Mouse (Mus musculus) bone marrow, adult 2 months (tissue): ENCODE measurements around the gene Tspan2. TPM values are rescaled to one million over a fixed set of nuclear protein-coding genes. Genes with fewer than 3 reads are reported as not detected.

ENCODE experiments used
- H3K27ac ChIP-seq: fragments of 200-500 bp; 2 replicates; pipeline ENCODE4 v1.5.1; 2012; ENCODE audit warnings: low read depth, mild to moderate bottlenecking, control low read depth, inconsistent platforms, low read length; ENCODE audit not compliant: control insufficient read depth, poor library complexity, insufficient read depth
- H3K4me1 ChIP-seq: fragments of 200-500 bp; 2 replicates; pipeline ENCODE4 v1.6.1; 2011; ENCODE audit warnings: low read length; ENCODE audit not compliant: control insufficient read depth, insufficient read depth
- H3K4me3 ChIP-seq: fragments of 200-500 bp; replicated peaks from 2 replicates; pipeline ENCODE3; 2011; ENCODE audit warnings: mild to moderate bottlenecking, low read depth, low read length, control low read depth; ENCODE audit not compliant: control insufficient read depth
- CTCF ChIP-seq: fragments of 200-500 bp; IDR thresholded peaks from 2 replicates; pipeline ENCODE4 v1.5.1; 2011; ENCODE audit warnings: low read length, control low read depth; ENCODE audit not compliant: control insufficient read depth, insufficient read depth
- POLR2A ChIP-seq: fragments of 200-500 bp; IDR thresholded peaks from 2 replicates; pipeline ENCODE4 v1.6.1; 2011; ENCODE audit warnings: low read depth, mild to moderate bottlenecking, control low read depth, low read length, borderline replicate concordance; ENCODE audit not compliant: control insufficient read depth
- WGBS: fragments of 180-500 bp; shearing (Covaris S2); methylation state at CpG from one replicate; pipeline ENCODE4 v1.1.7; 2018; 5-methylcytosine and 5-hydroxymethylcytosine counted together
- polyA plus RNA-seq: library from polyadenylated mRNA; stranded (reverse); fragments of >200 nt; gene quantifications from 2 replicates; pipeline ENCODE4 v1.2.4, GENCODE M21; 2011; ENCODE audit warnings: low replicate concordance; ENCODE audit not compliant: missing spikeins, insufficient read depth, insufficient read length

Tspan2 gene
- polyA plus RNA-seq, 1 experiment, result 6.6 TPM

DNA sequence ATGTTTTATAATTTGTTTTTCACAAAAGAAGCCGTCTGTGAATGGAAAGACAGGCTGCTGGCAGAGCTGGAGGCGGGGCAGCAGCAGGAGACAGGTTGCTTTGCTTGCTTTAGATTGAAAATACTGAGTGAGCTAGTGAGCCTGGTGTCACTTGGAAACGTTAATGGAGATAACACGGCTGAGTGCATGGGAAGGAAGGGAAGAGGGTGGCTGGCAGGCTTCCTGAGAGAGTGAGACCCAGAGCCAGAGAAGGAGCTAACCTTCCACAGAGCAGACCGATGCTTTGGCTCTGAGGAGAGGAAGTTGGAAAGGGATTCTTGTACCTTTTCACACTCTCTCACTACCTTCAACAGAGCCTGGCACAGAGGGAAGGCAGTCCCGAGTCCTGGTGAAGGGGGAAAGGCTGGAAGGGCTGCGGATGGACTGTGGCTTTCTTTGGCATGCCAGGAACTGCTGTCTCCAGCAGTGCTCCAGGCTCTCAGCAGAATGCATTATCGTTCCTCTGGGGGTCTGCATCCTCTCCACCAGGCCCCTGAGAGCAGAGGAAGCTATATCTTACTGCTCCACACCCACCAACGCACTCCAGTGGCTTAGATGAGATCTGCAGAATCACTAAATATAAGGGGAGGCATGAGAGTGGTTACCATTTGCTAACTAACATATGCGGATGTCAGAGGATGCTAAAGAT is 29.5 kb downstream of the Tspan2 start:
- WGBS, result 68% methylated on average over 10 of the region's 10 CpGs
- H3K4me1 ChIP-seq, result no peaks in the 10 kb centered on the region
- no peak overlapping the region for H3K4me3 ChIP-seq
- no peak overlapping the region for H3K27ac ChIP-seq
- TF ChIP-seq POLR2A (no peak), CTCF (no peak)

DNA sequence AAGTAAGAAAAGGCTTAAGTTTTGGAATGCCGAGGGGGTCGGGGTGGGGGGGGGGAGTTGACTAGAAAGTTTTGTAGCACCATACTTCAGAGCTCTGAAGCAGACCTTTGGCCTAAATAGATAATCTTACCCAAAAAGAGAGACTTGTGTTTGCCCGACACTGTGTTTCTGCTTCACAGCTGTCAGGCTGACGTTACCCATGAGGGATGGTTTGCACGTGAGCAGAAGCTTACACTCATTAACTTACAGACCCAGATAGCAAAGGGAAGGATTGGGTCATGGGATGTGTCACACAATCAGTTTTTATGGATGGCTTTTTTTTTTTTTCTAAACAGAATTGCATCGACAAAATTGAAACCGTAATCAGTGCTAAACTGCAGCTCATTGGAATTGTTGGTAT is 30.5 kb downstream of the Tspan2 start:
- Histone ChIP-seq H3K4me3 (no peak overlapping the region), H3K4me1 (no peaks in the 10 kb centered on the region), H3K27ac (no peak overlapping the region)
- 84% methylated on average over 7 of the region's 7 CpGs for WGBS
- TF ChIP-seq CTCF, result no peak
- no peak for TF ChIP-seq POLR2A

DNA sequence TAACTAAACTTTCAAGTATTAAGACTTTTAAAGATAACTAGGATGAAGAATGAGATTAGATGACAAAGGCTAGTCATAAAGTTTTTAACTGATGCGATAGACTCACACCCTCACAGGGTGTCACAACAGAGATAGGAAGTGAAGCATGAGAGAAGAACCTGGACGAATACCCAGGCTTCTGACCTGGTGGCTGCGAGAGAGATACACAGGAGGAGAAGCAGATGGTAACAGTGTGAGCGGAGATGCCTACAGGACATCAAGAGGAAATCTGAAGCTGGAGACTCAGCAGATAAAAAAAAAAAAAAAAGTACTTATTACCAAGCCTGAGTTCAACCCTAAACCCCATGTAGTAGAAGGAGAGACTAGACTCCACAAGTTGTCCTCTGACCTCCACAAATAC is 38.7 kb downstream of the Tspan2 start:
- Histone ChIP-seq H3K27ac (no peak overlapping the region), H3K4me3 (no peak overlapping the region), H3K4me1 (no peaks in the 10 kb centered on the region)
- 76% methylated on average over 4 of the region's 4 CpGs for WGBS
- no peak for TF ChIP-seq POLR2A

DNA sequence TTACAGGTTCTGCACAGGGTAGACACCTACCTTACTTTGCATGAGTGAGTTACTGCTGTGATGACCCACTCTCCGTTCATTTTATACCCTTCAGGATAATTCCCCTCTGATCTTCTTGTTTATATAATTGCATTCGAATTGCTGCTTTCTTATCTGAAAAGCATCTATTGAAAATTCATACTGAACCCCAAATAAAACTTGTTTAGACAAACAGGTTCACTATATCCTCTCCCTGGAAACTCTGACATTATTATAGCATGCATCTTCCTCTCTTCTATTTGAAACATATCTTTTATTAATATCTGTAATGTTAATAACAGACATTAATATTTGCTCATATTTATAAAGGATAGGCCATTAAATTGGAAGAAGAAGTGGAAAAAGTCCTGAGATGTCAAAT is 48.3 kb downstream of the Tspan2 start, which contains the start of gene Tshb:
TSS of gene Tshb (minus strand) at position 101 of the 400 bp plus-strand sequence.
- 81% methylated on average over 2 of the region's 2 CpGs for WGBS
- H3K4me3 ChIP-seq, result no peak within 1 kb of the TSS
- H3K4me1 ChIP-seq, result no peaks in the 10 kb centered on the region
- H3K27ac ChIP-seq, result no peak within 1 kb of the TSS
- TF ChIP-seq CTCF (no peak), POLR2A (no peak)

DNA sequence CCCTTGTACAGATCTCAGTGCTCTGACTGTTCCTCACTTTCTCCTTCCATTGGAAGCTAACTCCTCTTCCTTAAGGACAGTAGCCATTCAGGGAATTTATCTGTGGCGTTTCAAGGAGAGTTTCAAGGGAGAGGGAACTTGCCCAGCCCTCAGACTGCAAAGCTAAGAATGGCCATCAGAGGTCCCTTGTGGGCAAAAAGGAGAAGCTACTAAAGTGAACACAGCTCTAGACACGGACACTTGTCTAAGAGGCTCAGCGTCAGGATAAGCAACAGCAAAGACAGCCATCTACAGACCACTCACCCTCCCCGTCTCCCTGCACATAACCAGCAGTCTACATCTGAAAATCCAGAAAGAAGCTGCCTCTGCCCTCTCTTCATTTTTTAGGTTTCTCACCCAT is 53.0 kb downstream of the Tspan2 start:
- TF ChIP-seq CTCF, result no peak
- no peak for TF ChIP-seq POLR2A
- Histone ChIP-seq H3K4me3 (no peak overlapping the region), H3K4me1 (no peaks in the 10 kb centered on the region), H3K27ac (no peak overlapping the region)
- WGBS, result 6% methylated on average over 4 of the region's 4 CpGs

DNA sequence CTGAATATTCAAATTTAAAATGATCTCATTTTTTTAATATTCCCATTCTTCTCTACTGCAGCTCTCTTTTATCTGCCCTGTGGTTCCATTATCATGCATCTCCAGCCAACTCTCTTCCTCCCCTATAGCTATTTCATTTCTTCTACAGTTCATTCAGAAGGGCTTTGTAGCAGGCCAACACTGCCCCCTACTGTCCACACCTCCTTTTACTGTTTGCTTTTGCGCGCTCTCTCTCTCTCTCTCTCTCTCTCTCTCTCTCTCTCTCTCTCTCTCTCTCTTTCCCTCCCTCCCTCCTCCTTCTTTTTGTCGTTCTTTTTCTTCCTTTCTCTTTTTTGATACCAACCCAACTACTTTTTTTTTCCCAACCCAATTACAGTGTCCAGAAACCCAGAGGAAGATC is 69.6 kb downstream of the Tspan2 start:
- WGBS, result 2% methylated on average over 3 of the region's 3 CpGs
- Histone ChIP-seq H3K4me1 (no peaks in the 10 kb centered on the region), H3K4me3 (no peak overlapping the region), H3K27ac (no peak overlapping the region)
- TF ChIP-seq CTCF (peak; percentile 52), POLR2A (no peak)

DNA sequence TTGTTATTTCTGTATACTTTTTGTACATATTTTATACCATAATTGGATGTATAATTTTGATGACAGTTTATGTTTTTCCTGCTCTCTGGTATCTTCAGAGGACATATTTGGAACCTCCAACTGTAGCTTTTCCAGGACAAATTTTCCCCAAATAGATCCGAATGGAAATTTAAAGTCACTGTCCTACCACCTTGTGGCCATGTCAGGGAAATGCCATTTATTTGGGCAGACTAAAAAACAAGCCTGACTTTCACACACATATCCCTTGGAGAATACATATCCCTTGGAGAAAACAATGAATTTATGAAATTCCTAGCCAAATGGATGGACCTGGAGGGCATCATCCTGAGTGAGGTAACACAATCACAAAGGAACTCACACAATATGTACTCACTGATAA is 108.1 kb downstream of the Tspan2 start:
- no peak overlapping the region for H3K4me3 ChIP-seq
- TF ChIP-seq POLR2A (no peak), CTCF (no peak)
- H3K4me1 ChIP-seq, result no peaks in the 10 kb centered on the region
- WGBS, result 60% methylated on average over 1 of the region's 1 CpGs
- no peak overlapping the region for H3K27ac ChIP-seq

DNA sequence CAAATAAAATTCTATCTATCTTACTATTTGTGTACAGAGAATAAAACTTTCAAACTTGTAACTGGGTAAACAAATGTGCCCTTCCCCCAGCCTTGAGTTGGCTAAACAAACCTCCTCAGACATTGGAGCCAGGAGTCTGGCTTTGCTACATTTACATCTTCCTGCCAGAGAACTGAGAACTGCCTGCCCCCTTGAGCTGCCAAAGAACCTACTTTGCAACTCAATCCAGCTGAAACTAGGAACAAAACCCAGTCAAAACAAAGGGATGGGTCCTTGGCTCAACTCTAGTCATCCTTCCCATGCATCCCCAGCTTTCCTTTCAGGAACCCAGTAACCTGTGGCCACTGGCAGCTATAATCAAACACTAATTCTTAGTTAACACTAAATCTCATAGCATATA is 114.3 kb downstream of the Tspan2 start:
- TF ChIP-seq CTCF, result no peak
- TF ChIP-seq POLR2A, result no peak

More for the DNA sequence above, 114.3 kb downstream of the Tspan2 start:
- Histone ChIP-seq H3K4me3 (no peak overlapping the region), H3K4me1 (no peaks in the 10 kb centered on the region), H3K27ac (no peak overlapping the region)

Other genes with a start within 250 kb of the Tspan2 start
- gene Tshb, start 48.2 kb downstream of the Tspan2 start, polyA plus RNA-seq, result not detected in 2 replicates
- 4.2 TPM in 1 of 2 replicates, not detected in the other for gene Sycp1, start 201.6 kb downstream of the Tspan2 start, polyA plus RNA-seq
- gene Nr1h5, start 229.6 kb downstream of the Tspan2 start, polyA plus RNA-seq, result 0.52 TPM in 1 of 2 replicates, not detected in the other